Mouse (Mus musculus) stomach, embryonic 16.5 days (tissue): Measurements from ENCODE around the gene Abr. TPM values are rescaled to one million over a fixed set of nuclear protein-coding genes. Genes with fewer than 3 reads are reported as not detected.

ENCODE experiments used
- ATAC-seq: fragments of 200-750 bp; cut with Nextera tagmentation; 2 replicates; pipeline ENCODE4 v1.8.0; 2017; ENCODE audit warnings: moderate number of reproducible peaks, moderate TSS enrichment; ENCODE audit not compliant: insufficient read depth, low FRiP score
- H3K27ac ChIP-seq: fragments of 300-500 bp; sonication (generic); 2 replicates; pipeline ENCODE4 v1.5.1; 2014; ENCODE audit warnings: low read length
- H3K27me3 ChIP-seq: fragments of 300-500 bp; sonication (generic); 2 replicates; pipeline ENCODE4 v1.6.1; 2014; ENCODE audit warnings: low read length, control low read depth, mixed read lengths; ENCODE audit not compliant: control insufficient read depth, insufficient read depth
- H3K36me3 ChIP-seq: fragments of 300-500 bp; sonication (generic); 2 replicates; pipeline ENCODE4 v1.6.1; 2014; ENCODE audit warnings: low read length; ENCODE audit not compliant: control insufficient read depth, insufficient read depth
- H3K4me1 ChIP-seq: fragments of 300-500 bp; sonication (generic); 2 replicates; pipeline ENCODE4 v1.6.1; 2014; ENCODE audit warnings: low read length, control low read depth, mixed read lengths; ENCODE audit not compliant: control insufficient read depth, insufficient read depth
- H3K4me2 ChIP-seq: fragments of 300-500 bp; sonication (generic); 2 replicates; pipeline ENCODE4 v1.6.1; 2014; ENCODE audit warnings: low read depth, low read length, mixed read lengths
- H3K4me3 ChIP-seq: fragments of 300-500 bp; sonication (generic); replicated peaks from 2 replicates; pipeline ENCODE4 v1.5.1; 2014; ENCODE audit warnings: mild to moderate bottlenecking, low read length
- H3K9ac ChIP-seq: fragments of 300-500 bp; sonication (generic); 2 replicates; pipeline ENCODE4 v1.6.1; 2014; ENCODE audit warnings: low read length
- H3K9me3 ChIP-seq: fragments of 300-500 bp; sonication (generic); replicated peaks from 2 replicates; pipeline ENCODE4 v1.6.1; 2016; ENCODE audit warnings: low read length, control low read depth; ENCODE audit not compliant: control insufficient read depth
- WGBS: fragments of 180-500 bp; shearing (Covaris S2); extraction: QIAGEN DNeasy Blood & Tissue Kit; methylation state at CpG from one replicate; pipeline ENCODE4 v1.1.7; 2014; 5-methylcytosine and 5-hydroxymethylcytosine counted together
- polyA plus RNA-seq: library from polyadenylated mRNA; unstranded; fragments of >200 nt; fragmentation: Nextera tagmentation; extraction: Ambion mirVana; gene quantifications from 2 replicates; pipeline ENCODE4 v1.2.1, GENCODE M21; 2015

Gene Abr
- polyA plus RNA-seq, 1 experiment from 2014 or later, result 28.8 TPM

DNA sequence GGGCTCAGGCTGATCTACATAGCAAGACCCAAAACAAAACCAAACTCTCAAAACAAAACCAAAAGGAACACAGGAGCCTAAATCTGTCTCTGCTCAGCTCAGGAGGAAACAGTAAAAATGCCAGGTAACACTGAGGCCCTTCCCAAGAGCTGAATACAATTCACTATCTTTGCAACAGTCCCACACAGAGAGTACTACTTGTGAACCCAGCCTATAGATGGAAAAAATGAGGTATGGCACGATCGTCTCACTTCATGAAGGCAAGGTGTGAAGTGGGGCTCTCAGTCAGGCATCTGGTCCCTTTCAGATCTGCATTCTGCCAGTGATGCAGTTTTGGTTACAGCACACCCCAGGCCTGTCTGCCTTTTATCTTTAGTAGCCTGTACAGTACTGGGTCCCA lies 138.1 kb downstream of the Abr start:
- ATAC-seq, result no peak
- H3K4me3 ChIP-seq, result no peak overlapping the region
- no peaks in the 10 kb centered on the region for H3K9me3 ChIP-seq
- H3K36me3 ChIP-seq, result no peaks in the 10 kb centered on the region
- peaks cover 17% of the 10 kb centered on the region; the same call in 1 of the 2 replicates for H3K4me1 ChIP-seq
- WGBS, result 70% methylated on average over 2 of the region's 2 CpGs
- peak overlapping the region; percentile 88 for H3K27ac ChIP-seq
- H3K4me2 ChIP-seq, result no peak overlapping the region
- H3K27me3 ChIP-seq, result no peaks in the 10 kb centered on the region
- 0 out of 2 replicates have a peak overlapping the region, but pooled peaks have one; percentile 6 for H3K9ac ChIP-seq

DNA sequence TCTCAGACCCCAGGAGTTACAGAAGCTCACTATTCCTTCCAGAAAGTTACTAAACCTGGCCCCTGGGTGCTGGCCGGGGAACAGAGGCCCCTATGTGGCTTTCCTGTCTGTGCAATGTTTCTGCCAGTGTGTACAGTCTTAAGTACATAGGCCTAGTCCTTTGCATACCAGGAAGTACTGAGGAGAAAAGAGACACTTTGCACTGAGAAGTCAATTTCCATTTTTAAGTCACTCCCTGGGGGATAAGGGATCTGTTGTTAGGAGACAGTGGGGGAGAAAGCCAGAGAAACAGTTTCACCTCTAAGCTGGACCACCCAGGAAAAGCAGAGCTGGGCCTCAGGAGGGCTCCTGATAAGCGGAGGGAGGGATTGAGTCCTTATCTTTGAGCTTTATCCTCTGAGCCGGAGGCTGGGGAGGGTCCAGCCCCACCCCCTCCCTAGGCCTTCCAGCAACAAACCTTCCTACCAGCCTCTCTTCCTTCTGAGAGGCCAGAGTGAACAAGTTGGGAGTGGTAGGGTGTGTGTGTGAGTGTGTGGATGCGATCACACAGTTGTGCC lies 138.9 kb downstream of the Abr start:
- H3K9ac ChIP-seq, result peak overlapping the region; percentile 27; the same call in 1 of the 2 replicates
- H3K9me3 ChIP-seq, result no peaks in the 10 kb centered on the region
- ATAC-seq, result peak; percentile 68
- peaks cover 17% of the 10 kb centered on the region; the same call in 1 of the 2 replicates for H3K4me1 ChIP-seq
- no peak overlapping the region; the same call in 1 of the 2 replicates for H3K4me2 ChIP-seq
- peak overlapping the region; percentile 88 for H3K27ac ChIP-seq
- 21% methylated on average over 4 of the region's 4 CpGs for WGBS
- no peaks in the 10 kb centered on the region for H3K27me3 ChIP-seq
- H3K36me3 ChIP-seq, result no peaks in the 10 kb centered on the region
- H3K4me3 ChIP-seq, result no peak overlapping the region

DNA sequence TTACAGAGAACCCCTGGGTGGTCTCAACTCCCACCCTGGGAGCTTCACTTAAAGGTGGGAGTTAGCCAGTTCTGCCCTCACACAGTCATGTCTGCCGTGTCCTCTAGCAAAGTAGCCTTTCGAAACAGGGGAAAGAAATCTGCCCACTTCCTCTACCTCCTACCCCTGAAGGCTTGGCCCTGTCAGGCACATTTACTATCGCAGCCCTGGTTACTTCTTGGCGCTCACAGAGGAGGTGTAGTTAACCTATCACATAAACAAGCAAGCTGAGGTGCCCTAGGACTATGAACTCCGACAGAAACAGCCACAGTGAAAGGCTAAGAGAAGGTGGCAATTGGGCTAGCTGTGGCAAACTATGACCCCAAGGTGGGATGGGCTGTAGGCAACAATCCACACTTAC lies 139.4 kb downstream of the Abr start:
- H3K27me3 ChIP-seq, result no peaks in the 10 kb centered on the region
- ATAC-seq, result no peak
- H3K4me3 ChIP-seq, result no peak overlapping the region
- no peak overlapping the region for H3K4me2 ChIP-seq
- WGBS, result 35% methylated on average over 5 of the region's 5 CpGs
- no peaks in the 10 kb centered on the region for H3K36me3 ChIP-seq
- no peaks in the 10 kb centered on the region for H3K9me3 ChIP-seq
- H3K4me1 ChIP-seq, result peaks cover 20% of the 10 kb centered on the region
- peak overlapping the region; percentile 88 for H3K27ac ChIP-seq
- H3K9ac ChIP-seq, result peak overlapping the region; percentile 27; the same call in 1 of the 2 replicates

DNA sequence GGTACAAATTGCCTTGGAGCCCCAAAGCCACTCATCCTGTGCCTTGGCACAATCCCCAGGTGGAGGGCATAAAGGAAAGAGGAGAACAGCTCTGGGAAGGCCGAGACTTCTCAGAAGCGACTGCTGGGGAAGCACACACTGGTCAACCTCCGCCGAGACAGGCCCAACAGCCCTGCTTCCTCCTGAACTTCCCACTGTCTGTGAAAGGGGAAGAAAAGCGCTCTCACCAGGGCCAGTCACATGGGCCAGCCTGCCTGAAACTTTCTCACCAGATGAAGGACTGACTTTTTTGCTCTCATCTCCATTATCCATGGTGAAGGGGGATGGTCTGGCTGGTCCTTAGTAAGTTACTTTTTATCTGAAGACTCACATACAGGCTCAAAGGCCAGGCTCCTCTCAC lies 139.9 kb downstream of the Abr start:
- no peak for ATAC-seq
- Histone ChIP-seq H3K36me3 (no peaks in the 10 kb centered on the region), H3K4me3 (no peak overlapping the region), H3K9ac (peak overlapping the region; percentile 27; the same call in 1 of the 2 replicates), H3K27me3 (no peaks in the 10 kb centered on the region), H3K27ac (peak overlapping the region; percentile 88), H3K4me1 (peaks cover 25% of the 10 kb centered on the region), H3K4me2 (no peak overlapping the region), H3K9me3 (no peaks in the 10 kb centered on the region)
- 73% methylated on average over 5 of the region's 5 CpGs for WGBS

DNA sequence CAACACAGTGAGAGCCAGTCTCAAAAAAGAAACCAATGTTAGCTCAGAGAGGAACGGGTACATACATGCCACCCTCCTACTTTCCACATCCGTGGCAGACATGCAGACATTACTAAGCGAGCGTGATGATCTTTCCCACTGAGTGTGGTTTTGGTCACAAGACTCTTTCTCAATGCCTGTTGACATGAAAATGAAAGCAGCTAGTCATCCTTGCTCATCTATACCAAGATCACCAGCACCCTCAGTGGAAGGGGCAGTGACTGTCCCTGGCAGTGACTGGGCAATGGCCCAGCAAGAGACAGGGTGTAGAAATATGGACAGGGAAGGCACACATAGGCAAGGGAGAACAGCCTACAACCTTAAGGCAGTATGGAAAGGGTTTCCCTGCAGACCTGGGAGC lies 142.4 kb downstream of the Abr start:
- Histone ChIP-seq H3K9me3 (no peaks in the 10 kb centered on the region), H3K9ac (no peak overlapping the region), H3K4me2 (no peak overlapping the region), H3K4me3 (no peak overlapping the region), H3K27me3 (no peaks in the 10 kb centered on the region), H3K27ac (peak overlapping the region; percentile 78), H3K36me3 (no peaks in the 10 kb centered on the region), H3K4me1 (peaks cover 35% of the 10 kb centered on the region)
- WGBS, result 90% methylated on average over 4 of the region's 4 CpGs
- ATAC-seq, result no peak

DNA sequence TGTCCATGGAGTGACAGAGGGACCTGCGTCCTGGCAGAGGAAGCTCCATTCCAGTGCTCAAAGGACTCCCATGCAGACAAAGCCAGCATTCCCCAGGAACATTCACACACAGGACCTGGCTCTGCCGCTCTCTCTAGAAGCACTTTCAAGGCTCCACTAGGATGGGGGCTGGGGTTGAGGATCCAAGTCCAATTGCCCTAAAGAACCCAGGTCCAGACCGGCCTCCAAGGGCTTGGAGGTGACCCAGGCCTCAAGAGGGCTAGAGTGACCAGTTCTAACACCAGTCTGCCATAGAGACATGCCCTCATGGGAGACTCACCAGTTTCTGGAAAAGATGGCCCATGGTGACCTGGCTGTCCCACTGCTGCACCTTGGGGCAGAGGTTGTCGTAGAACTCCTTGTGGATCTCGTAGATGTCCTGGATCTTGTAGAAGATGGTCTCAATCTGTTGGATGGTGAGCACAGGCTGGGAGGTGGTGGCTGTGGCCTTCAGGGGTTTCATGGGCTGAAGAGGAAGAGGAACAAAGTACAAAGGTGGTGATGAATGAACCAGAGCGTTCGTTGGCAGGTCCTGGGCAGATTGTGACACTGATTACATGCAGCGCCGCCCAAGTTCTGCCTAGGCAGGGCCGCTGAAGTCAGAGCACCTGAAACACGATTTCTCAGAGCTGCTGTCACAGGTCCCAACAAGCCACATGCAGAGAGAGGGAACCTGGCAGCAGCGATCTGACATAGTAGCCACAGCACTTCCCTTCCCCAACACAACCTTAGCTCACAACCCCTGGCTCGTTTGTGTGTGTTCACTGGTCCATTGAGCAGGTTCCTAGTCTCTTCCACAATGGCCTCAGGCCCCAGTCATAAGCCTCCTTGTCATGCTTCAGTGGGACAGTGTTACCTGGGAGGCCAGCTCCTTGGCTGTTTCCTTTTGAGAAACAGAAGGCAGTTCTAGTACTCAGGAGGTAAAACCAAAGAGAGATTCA lies 143.1 kb downstream of the Abr start:
- H3K27ac ChIP-seq, result peak overlapping the region; percentile 78
- 76% methylated on average over 13 of the region's 13 CpGs for WGBS
- ATAC-seq, result no peak
- H3K4me2 ChIP-seq, result no peak overlapping the region
- no peaks in the 10 kb centered on the region for H3K27me3 ChIP-seq
- H3K36me3 ChIP-seq, result no peaks in the 10 kb centered on the region
- no peak overlapping the region for H3K9ac ChIP-seq
- H3K9me3 ChIP-seq, result no peaks in the 10 kb centered on the region
- H3K4me3 ChIP-seq, result no peak overlapping the region
- H3K4me1 ChIP-seq, result peaks cover 35% of the 10 kb centered on the region

DNA sequence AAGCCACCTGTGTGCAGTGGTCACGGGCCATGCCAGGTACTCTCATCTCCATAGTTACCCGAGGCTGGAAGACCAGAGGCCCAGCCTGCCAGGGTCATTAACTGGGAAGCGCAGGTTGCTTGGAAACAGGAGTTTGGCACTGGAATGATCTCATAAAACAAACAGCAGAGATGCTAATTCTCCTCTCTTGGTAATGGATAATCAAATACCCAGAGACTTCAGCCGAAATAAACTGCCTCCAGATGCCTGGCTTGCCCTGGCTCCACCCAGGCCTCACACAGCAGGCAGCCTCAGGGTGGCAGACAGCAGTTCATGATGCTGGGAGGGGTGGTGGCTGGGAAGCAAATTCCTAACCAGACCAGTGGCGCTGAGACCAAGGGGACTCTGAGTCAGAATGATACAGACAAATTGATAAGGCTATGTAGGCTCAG lies 145.0 kb downstream of the Abr start:
- Histone ChIP-seq H3K9me3 (no peaks in the 10 kb centered on the region), H3K27ac (peak overlapping the region; percentile 77), H3K36me3 (no peaks in the 10 kb centered on the region), H3K27me3 (no peaks in the 10 kb centered on the region), H3K4me3 (no peak overlapping the region), H3K4me1 (peaks cover 26% of the 10 kb centered on the region), H3K9ac (no peak overlapping the region), H3K4me2 (no peak overlapping the region)
- ATAC-seq, result peak; percentile 60
- 26% methylated on average over 5 of the region's 5 CpGs for WGBS

DNA sequence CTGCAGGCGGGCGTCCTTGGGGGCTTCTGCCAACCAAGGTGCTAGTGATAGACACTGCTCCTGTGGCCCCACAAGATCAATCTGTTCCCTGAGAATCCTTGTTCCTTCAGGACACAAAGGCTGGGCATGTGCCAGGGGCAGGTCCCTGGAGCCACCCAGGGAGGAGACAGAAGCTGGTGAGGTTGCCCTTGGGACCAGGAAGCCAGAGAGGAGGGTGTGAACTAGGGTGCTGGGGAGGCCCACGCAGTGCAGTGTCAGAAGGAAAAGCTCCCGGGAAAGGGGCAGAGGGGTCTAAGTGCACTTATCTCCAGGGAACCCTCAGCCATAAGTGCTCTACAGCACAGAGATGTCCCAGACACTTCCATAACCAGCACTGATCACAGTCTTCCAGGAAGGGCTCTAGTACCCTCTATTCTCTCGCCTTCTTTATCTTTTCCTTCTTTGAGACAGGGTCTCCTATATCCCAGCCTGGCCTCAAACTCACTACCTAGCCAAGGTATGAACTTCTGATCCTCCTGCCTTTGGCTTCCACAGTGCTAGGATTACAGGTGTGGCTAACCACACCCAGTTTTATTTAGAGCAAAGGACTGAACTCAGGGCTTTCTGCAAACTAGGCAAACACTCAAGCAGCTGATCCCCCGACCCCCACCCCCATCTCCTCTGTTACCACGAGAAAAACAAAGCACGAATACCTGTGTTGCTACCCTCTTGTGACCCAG lies 145.6 kb downstream of the Abr start:
- peaks cover 23% of the 10 kb centered on the region for H3K4me1 ChIP-seq
- ATAC-seq, result peak; percentile 37; the same call in 1 of the 2 replicates
- H3K27me3 ChIP-seq, result no peaks in the 10 kb centered on the region
- peak overlapping the region; percentile 77 for H3K27ac ChIP-seq
- no peak overlapping the region for H3K4me2 ChIP-seq
- 0 out of 2 replicates have a peak overlapping the region, but pooled peaks have one; percentile 46 for H3K9ac ChIP-seq
- H3K36me3 ChIP-seq, result no peaks in the 10 kb centered on the region
- H3K9me3 ChIP-seq, result no peaks in the 10 kb centered on the region
- no peak overlapping the region for H3K4me3 ChIP-seq
- 49% methylated on average over 8 of the region's 8 CpGs for WGBS
